Mouse (Mus musculus) MEL (cell line): ENCODE data around the gene Fars2. TPM values are rescaled to one million over a fixed set of nuclear protein-coding genes. Genes with fewer than 3 reads are reported as not detected.
A peak's percentile ranks its signal among the peaks of the same experiment; 100 is the strongest.

Source experiments
- DNase-seq: peaks from one replicate; pipeline ENCODE4 v3.0.0; 2011; ENCODE audit warnings: low read depth, low spot score
- H3K27ac ChIP-seq: 2 replicates; pipeline ENCODE4 v1.5.1; 2012; ENCODE audit warnings: low read depth, mild to moderate bottlenecking, control low read depth, low read length, moderate library complexity; ENCODE audit not compliant: control insufficient read depth
- H3K27me3 ChIP-seq, 2 experiments: fragments of 150-350 bp in 1 of 2; sonication (generic) in 1 of 2; 2 replicates each; pipeline ENCODE4 v1.6.1; 2012; ENCODE audit warnings: low read length in 2 of 2, mild to moderate bottlenecking in 2 of 2, improper control_type of control experiment in 1 of 2, moderate library complexity in 1 of 2; ENCODE audit not compliant: insufficient read depth in 2 of 2, control insufficient read depth in 1 of 2
- H3K36me3 ChIP-seq, 2 experiments: 2 replicates each; pipeline ENCODE4 v1.6.1; 2012 to 2014; ENCODE audit warnings: low read length in 2 of 2, improper control_type of control experiment in 1 of 2, inconsistent platforms in 1 of 2, mild to moderate bottlenecking in 1 of 2; ENCODE audit not compliant: insufficient read depth in 2 of 2, control insufficient read depth in 1 of 2
- H3K4me1 ChIP-seq, 2 experiments: fragments of 150-350 bp in 1 of 2; sonication (generic) in 1 of 2; 2 replicates each; pipeline ENCODE4 v1.6.1; 2012; ENCODE audit warnings: low read length in 2 of 2, improper control_type of control experiment in 1 of 2, mild to moderate bottlenecking in 1 of 2; ENCODE audit not compliant: insufficient read depth in 2 of 2, control insufficient read depth in 1 of 2
- H3K4me3 ChIP-seq, 2 experiments: fragments of 150-350 bp in 1 of 2; sonication (generic) in 1 of 2; 2 replicates each; pipeline ENCODE4 v1.5.1; 2012; ENCODE audit warnings: low read depth in 2 of 2, low read length in 2 of 2, mild to moderate bottlenecking in 2 of 2, moderate library complexity in 2 of 2, control low read depth in 1 of 2, improper control_type of control experiment in 1 of 2; ENCODE audit not compliant: control insufficient read depth in 1 of 2, insufficient read depth in 1 of 2
- H3K79me2 ChIP-seq: 2 replicates; pipeline ENCODE4 v1.6.1; 2012; ENCODE audit warnings: mild to moderate bottlenecking, low read length, moderate library complexity; ENCODE audit not compliant: control insufficient read depth, poor library complexity, insufficient read depth
- H3K9ac ChIP-seq: 2 replicates; pipeline ENCODE4 v1.6.1; 2012; ENCODE audit warnings: low read depth, mild to moderate bottlenecking, control low read depth, low read length, moderate library complexity; ENCODE audit not compliant: control insufficient read depth, poor library complexity, severe bottlenecking
- H3K9me3 ChIP-seq: fragments of 150-350 bp; sonication (generic); replicated peaks from 2 replicates; pipeline ENCODE4 v1.6.1; 2012; ENCODE audit warnings: mild to moderate bottlenecking, low read length, improper control_type of control experiment, moderate library complexity; ENCODE audit not compliant: insufficient read depth
- BHLHE40 ChIP-seq: IDR thresholded peaks from 2 replicates; pipeline ENCODE4 v1.6.1; 2012; ENCODE audit warnings: low read depth, mild to moderate bottlenecking, inconsistent platforms, low read length, improper control_type of control experiment, borderline replicate concordance
- CTCF ChIP-seq, 3 experiments: IDR thresholded peaks in 2 of 3; conservative IDR thresholded peaks in 1 of 3; 2 replicates each; pipeline ENCODE4 v1.5.1; 2011 to 2012; ENCODE audit warnings: low read length in 3 of 3, low read depth in 2 of 3, mild to moderate bottlenecking in 2 of 3, improper control_type of control experiment in 1 of 3, inconsistent platforms in 1 of 3, mixed read lengths in 1 of 3, moderate library complexity in 1 of 3; ENCODE audit not compliant: control insufficient read depth in 1 of 3, insufficient read depth in 1 of 3, poor library complexity in 1 of 3, severe bottlenecking in 1 of 3
- EP300 ChIP-seq, 2 experiments: IDR thresholded peaks; 2 replicates each; pipeline ENCODE4 v1.6.1; 2011; ENCODE audit warnings: improper control_type of control experiment in 2 of 2, low read length in 2 of 2, low read depth in 1 of 2, mild to moderate bottlenecking in 1 of 2
- ETS1 ChIP-seq: IDR thresholded peaks from 2 replicates; pipeline ENCODE4 v1.6.1; 2012; ENCODE audit warnings: low read depth, mild to moderate bottlenecking, inconsistent platforms, low read length, improper control_type of control experiment, moderate library complexity
- GATA1 ChIP-seq: IDR thresholded peaks from 2 replicates; pipeline ENCODE4 v1.6.1; 2011; ENCODE audit warnings: low read depth, low read length, improper control_type of control experiment
- HCFC1 ChIP-seq: IDR thresholded peaks from 2 replicates; pipeline ENCODE4 v1.6.1; 2012; ENCODE audit warnings: low read depth, mild to moderate bottlenecking, inconsistent platforms, low read length, improper control_type of control experiment, moderate library complexity
- MAFK ChIP-seq: IDR thresholded peaks from 2 replicates; pipeline ENCODE4 v1.6.1; 2011; ENCODE audit warnings: low read depth, mild to moderate bottlenecking, low read length, improper control_type of control experiment, borderline replicate concordance
- MAX ChIP-seq: IDR thresholded peaks from 2 replicates; pipeline ENCODE4 v1.6.1; 2011; ENCODE audit warnings: low read length, improper control_type of control experiment
- MAZ ChIP-seq: IDR thresholded peaks from 2 replicates; pipeline ENCODE4 v1.6.1; 2012; ENCODE audit warnings: low read depth, mild to moderate bottlenecking, inconsistent platforms, low read length, improper control_type of control experiment
- MEF2A ChIP-seq: IDR thresholded peaks from 2 replicates; pipeline ENCODE4 v1.6.1; 2014; ENCODE audit warnings: low read depth, mild to moderate bottlenecking, inconsistent platforms, low read length, improper control_type of control experiment; ENCODE audit not compliant: poor library complexity, insufficient replicate concordance, severe bottlenecking; ENCODE audit errors: extremely low read depth
- MYB ChIP-seq: IDR thresholded peaks from 2 replicates; pipeline ENCODE4 v1.6.1; 2011; ENCODE audit warnings: mild to moderate bottlenecking, low read depth, low read length, improper control_type of control experiment
- MYC ChIP-seq: IDR thresholded peaks from 2 replicates; pipeline ENCODE4 v1.6.1; 2011; ENCODE audit warnings: low read depth, mild to moderate bottlenecking, low read length, improper control_type of control experiment, moderate library complexity
- NRF1 ChIP-seq: IDR thresholded peaks from 2 replicates; pipeline ENCODE4 v1.6.1; 2014; ENCODE audit warnings: low read depth, mild to moderate bottlenecking, inconsistent platforms, low read length, improper control_type of control experiment, moderate library complexity; ENCODE audit not compliant: poor library complexity, insufficient read depth, severe bottlenecking
- POLR2A ChIP-seq, 2 experiments: IDR thresholded peaks; 2 replicates each; pipeline ENCODE4 v1.6.1; 2011 to 2012; ENCODE audit warnings: low read length in 2 of 2, mild to moderate bottlenecking in 2 of 2, control low read depth in 1 of 2, improper control_type of control experiment in 1 of 2, low read depth in 1 of 2, moderate library complexity in 1 of 2; ENCODE audit not compliant: control insufficient read depth in 1 of 2, insufficient read depth in 1 of 2, poor library complexity in 1 of 2
- POLR2AphosphoS2 ChIP-seq: IDR thresholded peaks from 2 replicates; pipeline ENCODE4 v1.6.1; 2011; ENCODE audit warnings: low read length, improper control_type of control experiment
- POLR2AphosphoS5 ChIP-seq: IDR thresholded peaks from 2 replicates; pipeline ENCODE4 v1.6.1; 2012; ENCODE audit warnings: low read depth, borderline replicate concordance, mild to moderate bottlenecking, inconsistent platforms, low read length, moderate library complexity, mixed read lengths
- SIN3A ChIP-seq: IDR thresholded peaks from 2 replicates; pipeline ENCODE4 v1.6.1; 2012; ENCODE audit warnings: low read length, improper control_type of control experiment, inconsistent platforms
- TAL1 ChIP-seq: IDR thresholded peaks from 2 replicates; pipeline ENCODE4 v1.6.1; 2012; ENCODE audit warnings: mild to moderate bottlenecking, inconsistent platforms, low read length, moderate library complexity, mixed read lengths
- TBP ChIP-seq: IDR thresholded peaks from 2 replicates; pipeline ENCODE4 v1.8.0; 2011; ENCODE audit warnings: low read depth, low read length, improper control_type of control experiment
- TCF12 ChIP-seq: IDR thresholded peaks from 2 replicates; pipeline ENCODE4 v1.6.1; 2014; ENCODE audit warnings: low read depth, mild to moderate bottlenecking, inconsistent platforms, low read length, improper control_type of control experiment, moderate library complexity
- USF1 ChIP-seq: IDR thresholded peaks from 2 replicates; pipeline ENCODE4 v1.6.1; 2014; ENCODE audit warnings: low read depth, mild to moderate bottlenecking, inconsistent platforms, low read length, improper control_type of control experiment, moderate library complexity
- USF2 ChIP-seq, 2 experiments: IDR thresholded peaks; 2 replicates each; pipeline ENCODE4 v1.6.1; 2011 to 2012; ENCODE audit warnings: improper control_type of control experiment in 2 of 2, low read length in 2 of 2, borderline replicate concordance in 1 of 2, inconsistent platforms in 1 of 2, low read depth in 1 of 2, mild to moderate bottlenecking in 1 of 2; ENCODE audit not compliant: insufficient read depth in 1 of 2
- ZKSCAN1 ChIP-seq: IDR thresholded peaks from 2 replicates; pipeline ENCODE4 v1.6.1; 2012; ENCODE audit warnings: low read depth, mild to moderate bottlenecking, inconsistent platforms, low read length, improper control_type of control experiment, moderate library complexity
- ZMIZ1 ChIP-seq: IDR thresholded peaks from 2 replicates; pipeline ENCODE4 v1.6.1; 2012; ENCODE audit warnings: low read depth, mild to moderate bottlenecking, inconsistent platforms, low read length, improper control_type of control experiment, moderate library complexity
- ZNF384 ChIP-seq: IDR thresholded peaks from 2 replicates; pipeline ENCODE4 v1.6.1; 2012; ENCODE audit warnings: low read depth, mild to moderate bottlenecking, inconsistent platforms, low read length, improper control_type of control experiment
- polyA plus RNA-seq, 2 experiments: library from polyadenylated mRNA; stranded (reverse) in 1 of 2; unstranded in 1 of 2; fragments of >175 nt in 1 of 2; fragments of >200 nt in 1 of 2; gene quantifications; 2 replicates each; pipeline versions ENCODE4 v1.2.1 to v1.2.4; 2012; ENCODE audit warnings: low replicate concordance in 2 of 2, low read depth in 1 of 2; ENCODE audit not compliant: insufficient read length in 2 of 2, insufficient read depth in 1 of 2, missing spikeins in 1 of 2
- total RNA-seq: library from RNA; depleted of rRNA; stranded (reverse); fragments of 300-350 nt; gene quantifications from 2 replicates; pipeline ENCODE4 v1.2.3, GENCODE M21; 2012

Gene Fars2
- total and polyA plus RNA-seq, 3 experiments, result 32.6 to 39.2 TPM; not detected in 1

GRCm38 (mm10) chr13:36259754-36260153, 142.5 kb downstream of the Fars2 start:
- no peaks in the 10 kb centered on the region for H3K27me3 ChIP-seq
- no peak for DNase-seq
- no peaks in the 10 kb centered on the region for H3K79me2 ChIP-seq
- peaks cover 0 to 4% of the 10 kb centered on the region in 2 experiments; a peak in 2 of 4 replicates for H3K36me3 ChIP-seq
- TF ChIP-seq GATA1, result no peak
- no peak for TF ChIP-seq EP300 (IDR thresholded peaks at IDR 0.05; ENCODE audit: low read depth in 1 of 2, low read length in 2 of 2)
- no peak for TF ChIP-seq ZKSCAN1
- TF ChIP-seq MYC, result no peak
- TF ChIP-seq POLR2AphosphoS5, result no peak
- TF ChIP-seq SIN3A, result no peak
- no peak for TF ChIP-seq USF2 (IDR thresholded peaks at IDR 0.05; ENCODE audit: borderline replicate concordance in 1 of 2, insufficient read depth in 1 of 2, low read depth in 1 of 2, low read length in 2 of 2)
- TF ChIP-seq ETS1, result no peak
- no peak for TF ChIP-seq MAZ
- no peak for TF ChIP-seq POLR2AphosphoS2
- no peak for TF ChIP-seq TBP
- TF ChIP-seq POLR2A (IDR thresholded peaks at IDR 0.05; ENCODE audit: control insufficient read depth in 1 of 2, insufficient read depth in 1 of 2, low read depth in 1 of 2, low read length in 2 of 2, poor library complexity in 1 of 2), result no peak
- H3K27ac ChIP-seq, result no peak overlapping the region
- H3K9me3 ChIP-seq, result no peaks in the 10 kb centered on the region
- H3K9ac ChIP-seq, result no peak overlapping the region
- no peak overlapping the region for H3K4me3 ChIP-seq
- H3K4me1 ChIP-seq, result peaks cover under 1 to 2% of the 10 kb centered on the region in 2 experiments; a peak in 3 of 4 replicates

- peaks cover 0 to 3% of the 10 kb centered on the region in 2 experiments; a peak in 2 of 4 replicates for H3K36me3 ChIP-seq
- H3K9me3 ChIP-seq, result no peaks in the 10 kb centered on the region
- no peak overlapping the region for H3K4me3 ChIP-seq
- DNase-seq, result peak; percentile 19
- TF ChIP-seq EP300 (IDR thresholded peaks at IDR 0.05; ENCODE audit: low read depth in 1 of 2, low read length in 2 of 2) (no peak), MAFK (no peak), TAL1 (no peak), MYB (no peak), ZNF384 (no peak), POLR2AphosphoS2 (no peak), ZMIZ1 (no peak), USF2 (IDR thresholded peaks at IDR 0.05; ENCODE audit: borderline replicate concordance in 1 of 2, insufficient read depth in 1 of 2, low read depth in 1 of 2, low read length in 2 of 2) (no peak), CTCF (IDR thresholded peaks at IDR 0.05 in 2 of 3, conservative IDR thresholded peaks at IDR 0.05 in 1 of 3; ENCODE audit: control insufficient read depth in 1 of 3, insufficient read depth in 1 of 3, low read depth in 2 of 3, low read length in 3 of 3, poor library complexity in 1 of 3, severe bottlenecking in 1 of 3) (no peak), BHLHE40 (no peak), HCFC1 (no peak), MYC (no peak), ETS1 (no peak), TCF12 (no peak), NRF1 (no peak), USF1 (no peak), MEF2A (no peak), MAX (no peak), TBP (no peak)
- TF ChIP-seq, all 39 proteins: peak for 0
- Histone ChIP-seq H3K4me1 (peaks cover 0 to 2% of the 10 kb centered on the region in 2 experiments; a peak in 1 of 4 replicates), H3K27ac (no peak overlapping the region), H3K79me2 (no peaks in the 10 kb centered on the region), H3K27me3 (no peaks in the 10 kb centered on the region), H3K9ac (no peak overlapping the region)
Observed at GRCm38 (mm10) chr13:36261299-36261698, 144.1 kb downstream of the Fars2 start.
